Mouse (Mus musculus) kidney, adult 2 months (tissue): Measurements from ENCODE around the gene Rnf187. TPM values are rescaled to one million over a fixed set of nuclear protein-coding genes. Genes with fewer than 3 reads are reported as not detected.

ENCODE experiments used
- DNase-seq: peaks from one replicate; pipeline ENCODE4 v3.0.0; 2021
- H3K27ac ChIP-seq: fragments of 200-500 bp; 2 replicates; pipeline ENCODE4 v1.5.1; 2012; ENCODE audit warnings: low read depth, low read length, control low read depth, inconsistent platforms; ENCODE audit not compliant: insufficient read depth
- H3K27me3 ChIP-seq: fragments of 200-500 bp; replicated peaks from 2 replicates; pipeline ENCODE4 v1.6.1; 2012; ENCODE audit warnings: mild to moderate bottlenecking, moderate library complexity, low read length, inconsistent platforms; ENCODE audit not compliant: control insufficient read depth, insufficient read depth
- H3K36me3 ChIP-seq: fragments of 200-500 bp; 2 replicates; pipeline ENCODE4 v1.6.1; 2012; ENCODE audit warnings: mild to moderate bottlenecking, moderate library complexity, low read length, inconsistent platforms; ENCODE audit not compliant: control insufficient read depth, insufficient read depth
- H3K4me1 ChIP-seq: fragments of 200-500 bp; 2 replicates; pipeline ENCODE4 v1.6.1; 2011; ENCODE audit warnings: low read length; ENCODE audit not compliant: control insufficient read depth, insufficient read depth
- H3K4me3 ChIP-seq: fragments of 200-500 bp; 2 replicates; pipeline ENCODE4 v1.5.1; 2011; ENCODE audit warnings: mild to moderate bottlenecking, low read depth, low read length, control low read depth; ENCODE audit not compliant: insufficient read depth
- CTCF ChIP-seq: fragments of 200-500 bp; conservative IDR thresholded peaks from 2 replicates; pipeline ENCODE4 v1.5.1; 2011; ENCODE audit warnings: low read depth, mild to moderate bottlenecking, control low read depth, low read length, moderate library complexity, mixed read lengths; ENCODE audit not compliant: insufficient read depth, insufficient read length
- POLR2A ChIP-seq: fragments of 200-500 bp; IDR thresholded peaks from one replicate; pipeline ENCODE4 v1.6.1; 2011; ENCODE audit warnings: low read depth, low read length, control low read depth
- WGBS: fragments of 180-500 bp; shearing (Covaris S2); methylation state at CpG from one replicate; pipeline ENCODE4 v1.1.7; 2018; 5-methylcytosine and 5-hydroxymethylcytosine counted together
- polyA plus RNA-seq: library from polyadenylated mRNA; depleted of rRNA; stranded (reverse); fragments of >200 nt; gene quantifications from 2 replicates; pipeline ENCODE4 v1.2.3, GENCODE M21; 2012

The Rnf187 gene
- polyA plus RNA-seq, 1 experiment, result 251 TPM

GRCm38 (mm10) chr11:58927790-58928651 is 10.7 kb downstream of the Rnf187 start:
- Histone ChIP-seq H3K36me3 (no peaks in the 10 kb centered on the region), H3K27ac (peak overlapping the region; percentile 58), H3K27me3 (no peaks in the 10 kb centered on the region), H3K4me3 (peak overlapping the region; percentile 36), H3K4me1 (peaks cover 18% of the 10 kb centered on the region; the same call in 1 of the 2 replicates)
- no peak for TF ChIP-seq POLR2A
- peak; percentile 64 for TF ChIP-seq CTCF
- 25% methylated on average over 20 of the region's 20 CpGs for WGBS
- peak; percentile 65 for DNase-seq

- peaks cover 18% of the 10 kb centered on the region; the same call in 1 of the 2 replicates for H3K4me1 ChIP-seq
These were observed 11.7 kb downstream of the Rnf187 start for GRCm38 (mm10) chr11:58927053-58927452.

DNA sequence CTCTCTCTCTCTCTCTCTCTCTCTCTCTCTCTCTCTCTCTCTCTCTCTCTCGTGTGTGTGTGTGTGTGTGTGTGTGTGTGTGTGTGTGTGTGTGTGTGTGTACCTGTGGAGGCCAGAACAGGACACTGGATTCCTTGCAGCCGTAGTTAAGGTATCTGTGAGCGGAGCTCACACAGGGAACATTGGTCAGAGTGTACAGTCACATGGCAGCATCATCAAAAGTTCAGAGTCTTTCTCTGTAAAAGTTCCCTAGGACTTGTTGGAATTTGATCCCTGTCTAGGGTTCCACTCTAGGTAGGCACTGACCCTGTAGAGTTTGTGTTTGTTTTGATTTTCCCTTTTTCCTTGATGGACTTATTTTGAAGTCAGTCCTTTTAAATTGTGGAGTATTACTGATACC is 12.1 kb downstream of the Rnf187 start:
- 54% methylated on average over 2 of the region's 3 CpGs for WGBS
- peak; percentile 84 for DNase-seq
- Histone ChIP-seq H3K4me3 (no peak overlapping the region), H3K27me3 (no peaks in the 10 kb centered on the region), H3K4me1 (peaks cover 18% of the 10 kb centered on the region; the same call in 1 of the 2 replicates), H3K27ac (peak overlapping the region; percentile 65), H3K36me3 (no peaks in the 10 kb centered on the region)
- TF ChIP-seq CTCF (no peak), POLR2A (no peak)

More at GRCm38 (mm10) chr11:58927053-58927452, 11.7 kb downstream of the Rnf187 start:
- H3K27me3 ChIP-seq, result no peaks in the 10 kb centered on the region
- TF ChIP-seq POLR2A, result no peak
- H3K36me3 ChIP-seq, result no peaks in the 10 kb centered on the region
- peak overlapping the region; percentile 25; the same call in 1 of the 2 replicates for H3K27ac ChIP-seq
- WGBS, result 45% methylated on average over 2 of the region's 2 CpGs
- H3K4me3 ChIP-seq, result no peak overlapping the region
- no peak for DNase-seq

DNA sequence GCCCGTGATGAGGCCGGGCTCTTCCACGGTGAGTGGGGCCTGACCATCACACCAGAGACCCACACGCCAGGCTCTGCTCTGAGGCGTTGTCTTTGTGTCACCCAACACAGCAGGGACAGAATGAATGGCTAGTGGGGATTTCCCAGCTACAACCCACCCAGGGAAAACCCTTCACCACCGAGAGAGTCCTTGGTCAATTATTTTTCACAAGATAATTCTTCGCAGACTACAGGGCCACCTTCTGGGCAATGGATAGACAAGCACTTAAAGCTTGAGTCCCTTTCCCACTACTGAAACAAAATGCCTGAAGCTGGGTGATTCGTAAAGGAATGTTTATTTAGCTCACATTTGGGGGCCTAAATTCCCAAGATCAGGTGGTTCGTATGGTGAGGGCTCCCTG is 16.3 kb downstream of the Rnf187 start:
- no peaks in the 10 kb centered on the region for H3K27me3 ChIP-seq
- peaks cover 3% of the 10 kb centered on the region; the same call in 1 of the 2 replicates for H3K4me1 ChIP-seq
- DNase-seq, result no peak
- H3K27ac ChIP-seq, result no peak overlapping the region
- no peak overlapping the region for H3K4me3 ChIP-seq
- no peaks in the 10 kb centered on the region for H3K36me3 ChIP-seq
- 77% methylated on average over 9 of the region's 9 CpGs for WGBS
- no peak for TF ChIP-seq CTCF
- no peak for TF ChIP-seq POLR2A

GRCm38 (mm10) chr11:58918759-58919158 is 20.0 kb downstream of the Rnf187 start:
- Histone ChIP-seq H3K4me3 (no peak overlapping the region), H3K27me3 (no peaks in the 10 kb centered on the region), H3K4me1 (peaks cover 5% of the 10 kb centered on the region; the same call in 1 of the 2 replicates), H3K36me3 (no peaks in the 10 kb centered on the region), H3K27ac (no peak overlapping the region)
- WGBS, result 73% methylated on average over 5 of the region's 5 CpGs
- TF ChIP-seq CTCF, result no peak
- no peak for TF ChIP-seq POLR2A
- DNase-seq, result no peak

DNA sequence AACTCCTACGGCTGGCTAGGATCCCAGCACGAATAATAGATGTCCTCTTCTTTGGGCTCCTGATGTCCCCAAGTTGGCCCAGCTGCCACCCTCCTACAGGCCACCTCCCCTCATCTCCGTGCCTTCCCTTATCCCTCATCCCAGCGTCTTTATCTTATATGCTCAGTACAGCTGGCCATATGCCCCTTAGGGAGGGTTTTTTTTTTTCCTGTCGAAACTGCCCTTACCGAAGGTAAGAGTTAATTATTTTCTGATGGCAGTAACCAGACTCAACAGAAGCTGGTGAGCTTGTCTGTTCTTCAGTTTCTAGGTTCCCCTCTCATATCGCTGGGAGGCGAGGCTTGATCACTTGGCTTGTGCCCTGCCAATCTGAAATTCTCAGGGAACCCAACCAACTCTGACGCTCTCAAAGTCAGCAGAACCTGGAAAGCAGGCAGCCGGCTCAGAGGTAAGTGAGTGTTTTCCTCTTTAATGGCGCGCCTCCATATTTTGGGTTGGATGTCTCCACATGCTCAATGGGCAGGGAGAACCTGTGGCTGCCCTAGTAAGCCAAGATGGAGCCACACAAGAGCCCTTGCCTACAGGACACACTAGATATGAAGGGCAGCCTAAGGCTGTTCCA is 20.9 kb downstream of the Rnf187 start, which contains the start of gene Btnl10:
Gene Btnl10 (plus strand): TSS at position 164 of the 622 bp plus-strand sequence.
- peaks cover 5% of the 10 kb centered on the region; the same call in 1 of the 2 replicates for H3K4me1 ChIP-seq
- H3K4me3 ChIP-seq, result no peak within 1 kb of the TSS
- 68% methylated on average over 12 of the region's 12 CpGs for WGBS
- no peak within 1 kb of the TSS for H3K27ac ChIP-seq
- TF ChIP-seq POLR2A (no peak), CTCF (no peak)
- no peaks in the 10 kb centered on the region for H3K36me3 ChIP-seq
- no peaks in the 10 kb centered on the region for H3K27me3 ChIP-seq
- DNase-seq, result no peak
